Mouse (Mus musculus) adrenal gland, postnatal 36 days (tissue): ENCODE results near the gene Scgb2b15. TPM values are rescaled to one million over a fixed set of nuclear protein-coding genes. Genes with fewer than 3 reads are reported as not detected.
"Not testable (repeated sequence)": the region's sequence is repeated elsewhere in the genome, so short reads cannot be mapped to it uniquely, and the experiment has no call there.

Experiments used
- DNase-seq, 2 experiments: peaks; one replicate each; pipeline ENCODE4 v3.0.0; 2021; ENCODE audit warnings: mixed read lengths in 1 of 2
- long read RNA-seq, 2 experiments: library from polyadenylated mRNA; stranded (forward); transcript quantifications; one replicate each; pipeline ENCODE4 v2.0.0; 2021; ENCODE audit warnings: borderline sequencing depth in 2 of 2
- total RNA-seq, 2 experiments: library from RNA; stranded (reverse); gene quantifications; 2 replicates each; pipeline ENCODE4 v1.2.3; 2021

Gene Scgb2b15
- not detected for total RNA-seq
- long read RNA-seq, experiment 1 = 0 reads
- long read RNA-seq, experiment 2 = 0 reads

DNA sequence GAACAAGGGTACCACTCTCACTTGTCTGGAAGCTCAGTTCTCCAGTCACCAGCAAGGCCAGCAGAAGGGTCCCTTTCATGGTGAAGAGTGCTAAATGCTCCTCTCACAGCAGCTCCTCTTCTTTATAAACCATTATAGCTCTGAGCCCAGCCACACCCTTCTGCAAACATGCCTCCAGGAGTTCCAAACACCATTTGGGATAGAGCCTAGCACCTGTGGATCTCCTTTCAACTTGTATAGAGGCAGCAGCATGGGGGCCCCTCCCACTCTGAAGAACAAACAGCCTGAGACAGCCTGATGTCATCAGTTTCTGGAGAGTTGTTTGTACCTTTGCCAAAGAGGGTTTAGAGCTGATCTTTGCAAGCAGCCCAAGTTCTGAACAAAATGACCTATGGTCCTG lies at the start of gene Scgb2b15:
TSS of gene Scgb2b15 (minus strand) at position 101 of the 400 bp plus-strand sequence.
- not testable (repeated sequence) for DNase-seq

GRCm38 (mm10) chr7:32836254-32836653 lies 6.8 kb upstream of the Scgb2b15 start, which contains the start of gene Scgb1b15:
Gene Scgb1b15 (plus strand): TSS chr7:32836554.
- not testable (repeated sequence) for DNase-seq

Other genes with a start within 250 kb of the Scgb2b15 start
- gene Scgb1b15, start 6.9 kb upstream of the Scgb2b15 start, total RNA-seq = not detected
- gene Scgb2b17, start 226.9 kb upstream of the Scgb2b15 start, total RNA-seq = not detected
- gene Scgb1b17, start 233.8 kb upstream of the Scgb2b15 start, total RNA-seq = not detected